Mouse (Mus musculus) 3134 (cell line): ENCODE measurements around the gene Cstf1.

ENCODE experiments used
- DNase-seq: peaks from one replicate; pipeline ENCODE4 v3.0.0-alpha.2; 2011; ENCODE audit warnings: low spot score; ENCODE audit not compliant: insufficient read length; ENCODE audit errors: extremely low read depth

The Cstf1 gene

GRCm38 (mm10) chr2:172413273-172413672 is 42.8 kb downstream of the Cstf1 start:
- no peak for DNase-seq

GRCm38 (mm10) chr2:172413894-172414293 is 43.4 kb downstream of the Cstf1 start:
- DNase-seq, result no peak

GRCm38 (mm10) chr2:172416218-172416617 is 45.7 kb downstream of the Cstf1 start:
- no peak for DNase-seq

GRCm38 (mm10) chr2:172416876-172417275 is 46.4 kb downstream of the Cstf1 start:
- DNase-seq, result no peak

GRCm38 (mm10) chr2:172418208-172418607 is 47.7 kb downstream of the Cstf1 start:
- DNase-seq, result no peak

GRCm38 (mm10) chr2:172430609-172431008 is 60.1 kb downstream of the Cstf1 start:
- no peak for DNase-seq
